Mouse (Mus musculus) neural tube, embryonic 12.5 days (tissue): ENCODE measurements at regions not wholly inside any gene's neighbourhood (a gene's known extent, or its start where the extent isn't known, plus 50 kb on each side); places are given as distances from the start of the nearest gene placed in this dataset.

Experiments
- ATAC-seq: fragments of 200-750 bp; cut with Nextera tagmentation; 2 replicates; pipeline ENCODE4 v1.8.0; 2017; ENCODE audit warnings: low read depth, mild to moderate bottlenecking, moderate TSS enrichment, moderate library complexity; ENCODE audit not compliant: low FRiP score
- H3K27ac ChIP-seq: fragments of 300-500 bp; sonication (generic); 2 replicates; pipeline ENCODE4 v1.5.1; 2016
- H3K27me3 ChIP-seq: fragments of 300-500 bp; sonication (generic); replicated peaks from 2 replicates; pipeline ENCODE4 v1.6.1; 2016; ENCODE audit warnings: mild to moderate bottlenecking
- H3K36me3 ChIP-seq: fragments of 300-500 bp; sonication (generic); 2 replicates; pipeline ENCODE4 v1.6.1; 2016; ENCODE audit warnings: mild to moderate bottlenecking
- H3K4me1 ChIP-seq: fragments of 300-500 bp; sonication (generic); 2 replicates; pipeline ENCODE4 v1.6.1; 2016
- H3K4me2 ChIP-seq: fragments of 300-500 bp; sonication (generic); replicated peaks from 2 replicates; pipeline ENCODE4 v1.6.1; 2016; ENCODE audit warnings: mild to moderate bottlenecking
- H3K4me3 ChIP-seq: fragments of 300-500 bp; sonication (generic); 2 replicates; pipeline ENCODE4 v1.5.1; 2016
- H3K9ac ChIP-seq: fragments of 300-500 bp; sonication (generic); 2 replicates; pipeline ENCODE4 v1.6.1; 2016; ENCODE audit warnings: mild to moderate bottlenecking
- H3K9me3 ChIP-seq: fragments of 300-500 bp; sonication (generic); 2 replicates; pipeline ENCODE4 v1.6.1; 2016; ENCODE audit warnings: mild to moderate bottlenecking
- WGBS: fragments of 180-500 bp; shearing (Covaris S2); methylation state at CpG from one replicate; pipeline ENCODE4 v1.1.7; 2016; 5-methylcytosine and 5-hydroxymethylcytosine counted together

- Histone ChIP-seq H3K4me2 (no peak overlapping the region), H3K9me3 (no peaks in the 10 kb centered on the region), H3K36me3 (no peaks in the 10 kb centered on the region), H3K27ac (no peak overlapping the region), H3K9ac (no peak overlapping the region), H3K27me3 (no peaks in the 10 kb centered on the region), H3K4me1 (no peaks in the 10 kb centered on the region), H3K4me3 (no peak overlapping the region)
- WGBS: 73% methylated on average over 4 of the region's 4 CpGs
- no peak for ATAC-seq
Measured at GRCm38 (mm10) chr8:8054224-8054916, 606.7 kb downstream of the Efnb2 start.

GRCm38 (mm10) chr8:8051186-8051585 lies 609.9 kb downstream of the Efnb2 start:
- Histone ChIP-seq H3K27me3 (no peaks in the 10 kb centered on the region), H3K9me3 (no peaks in the 10 kb centered on the region), H3K27ac (no peak overlapping the region), H3K9ac (no peak overlapping the region), H3K4me2 (no peak overlapping the region), H3K4me1 (no peaks in the 10 kb centered on the region), H3K4me3 (no peak overlapping the region), H3K36me3 (no peaks in the 10 kb centered on the region)
- no peak for ATAC-seq
- 50% methylated on average over 3 of the region's 3 CpGs for WGBS

- Histone ChIP-seq H3K4me1 (no peaks in the 10 kb centered on the region), H3K27me3 (no peaks in the 10 kb centered on the region), H3K9ac (no peak overlapping the region), H3K9me3 (no peaks in the 10 kb centered on the region), H3K36me3 (no peaks in the 10 kb centered on the region), H3K27ac (no peak overlapping the region), H3K4me3 (no peak overlapping the region), H3K4me2 (no peak overlapping the region)
- no peak for ATAC-seq
- 70% methylated on average over 3 of the region's 3 CpGs for WGBS
Measured at GRCm38 (mm10) chr8:8050778-8051177, 610.3 kb downstream of the Efnb2 start.

- Histone ChIP-seq H3K36me3 (no peaks in the 10 kb centered on the region), H3K27ac (no peak overlapping the region), H3K9ac (no peak overlapping the region), H3K4me3 (no peak overlapping the region), H3K4me2 (no peak overlapping the region), H3K9me3 (no peaks in the 10 kb centered on the region), H3K27me3 (no peaks in the 10 kb centered on the region), H3K4me1 (no peaks in the 10 kb centered on the region)
- 49% methylated on average over 1 of the region's 1 CpGs for WGBS
- ATAC-seq: no peak
Measured at GRCm38 (mm10) chr8:8044926-8045325, 616.1 kb downstream of the Efnb2 start.

GRCm38 (mm10) chr8:8044296-8044695 lies 616.7 kb downstream of the Efnb2 start:
- Histone ChIP-seq H3K4me1 (no peaks in the 10 kb centered on the region), H3K4me3 (no peak overlapping the region), H3K9ac (no peak overlapping the region), H3K36me3 (no peaks in the 10 kb centered on the region), H3K4me2 (no peak overlapping the region), H3K27ac (no peak overlapping the region), H3K9me3 (no peaks in the 10 kb centered on the region), H3K27me3 (no peaks in the 10 kb centered on the region)
- WGBS: 90% methylated on average over 2 of the region's 2 CpGs
- no peak for ATAC-seq

- no peak overlapping the region for H3K4me3 ChIP-seq
- no peaks in the 10 kb centered on the region for H3K36me3 ChIP-seq
- no peak overlapping the region for H3K9ac ChIP-seq
- no peak for ATAC-seq
- H3K27me3 ChIP-seq: no peaks in the 10 kb centered on the region
- WGBS: 46% methylated on average over 1 of the region's 1 CpGs
- no peak overlapping the region for H3K27ac ChIP-seq
- H3K9me3 ChIP-seq: no peaks in the 10 kb centered on the region
- H3K4me1 ChIP-seq: no peaks in the 10 kb centered on the region
- H3K4me2 ChIP-seq: no peak overlapping the region
Measured at GRCm38 (mm10) chr8:8037929-8038328, 623.1 kb downstream of the Efnb2 start.

- H3K36me3 ChIP-seq: no peaks in the 10 kb centered on the region
- H3K4me2 ChIP-seq: no peak overlapping the region
- 85% methylated on average over 4 of the region's 4 CpGs for WGBS
- no peak overlapping the region for H3K4me3 ChIP-seq
- no peak overlapping the region for H3K27ac ChIP-seq
- no peaks in the 10 kb centered on the region for H3K4me1 ChIP-seq
- H3K9me3 ChIP-seq: no peaks in the 10 kb centered on the region
- no peak overlapping the region for H3K9ac ChIP-seq
- no peaks in the 10 kb centered on the region for H3K27me3 ChIP-seq
- ATAC-seq: no peak
Measured at GRCm38 (mm10) chr8:8011151-8011550, 649.9 kb downstream of the Efnb2 start.

- Histone ChIP-seq H3K27ac (no peak overlapping the region), H3K4me2 (no peak overlapping the region), H3K27me3 (no peaks in the 10 kb centered on the region), H3K9ac (no peak overlapping the region), H3K36me3 (no peaks in the 10 kb centered on the region), H3K9me3 (no peaks in the 10 kb centered on the region), H3K4me3 (no peak overlapping the region), H3K4me1 (no peaks in the 10 kb centered on the region)
- ATAC-seq: no peak
- 60% methylated on average over 2 of the region's 2 CpGs for WGBS
Measured at GRCm38 (mm10) chr8:7994905-7995304, 666.1 kb downstream of the Efnb2 start.

GRCm38 (mm10) chr8:7988820-7989219 lies 672.2 kb downstream of the Efnb2 start:
- Histone ChIP-seq H3K4me3 (no peak overlapping the region), H3K27me3 (no peaks in the 10 kb centered on the region), H3K36me3 (no peaks in the 10 kb centered on the region), H3K9me3 (no peaks in the 10 kb centered on the region), H3K27ac (no peak overlapping the region), H3K9ac (no peak overlapping the region), H3K4me1 (no peaks in the 10 kb centered on the region), H3K4me2 (no peak overlapping the region)
- ATAC-seq: no peak
- WGBS: 78% methylated on average over 3 of the region's 3 CpGs

- WGBS: 80% methylated on average over 6 of the region's 6 CpGs
- H3K27ac ChIP-seq: no peak overlapping the region
- H3K9me3 ChIP-seq: no peaks in the 10 kb centered on the region
- H3K4me3 ChIP-seq: no peak overlapping the region
- ATAC-seq: no peak
- no peaks in the 10 kb centered on the region for H3K36me3 ChIP-seq
- no peaks in the 10 kb centered on the region for H3K27me3 ChIP-seq
- H3K4me1 ChIP-seq: no peaks in the 10 kb centered on the region
- no peak overlapping the region for H3K4me2 ChIP-seq
- H3K9ac ChIP-seq: no peak overlapping the region
Measured at GRCm38 (mm10) chr8:7977020-7977419, 684.0 kb downstream of the Efnb2 start.

GRCm38 (mm10) chr8:7973791-7974190 lies 687.3 kb downstream of the Efnb2 start:
- H3K36me3 ChIP-seq: no peaks in the 10 kb centered on the region
- no peaks in the 10 kb centered on the region for H3K9me3 ChIP-seq
- H3K27me3 ChIP-seq: no peaks in the 10 kb centered on the region
- H3K27ac ChIP-seq: no peak overlapping the region
- H3K4me1 ChIP-seq: no peaks in the 10 kb centered on the region
- H3K4me3 ChIP-seq: no peak overlapping the region
- no peak for ATAC-seq
- WGBS: 90% methylated on average over 4 of the region's 4 CpGs
- H3K4me2 ChIP-seq: no peak overlapping the region
- no peak overlapping the region for H3K9ac ChIP-seq

- H3K4me3 ChIP-seq: no peak overlapping the region
- no peak overlapping the region for H3K4me2 ChIP-seq
- H3K36me3 ChIP-seq: no peaks in the 10 kb centered on the region
- H3K27me3 ChIP-seq: no peaks in the 10 kb centered on the region
- H3K9ac ChIP-seq: no peak overlapping the region
- no peaks in the 10 kb centered on the region for H3K9me3 ChIP-seq
- no peak overlapping the region for H3K27ac ChIP-seq
- no peaks in the 10 kb centered on the region for H3K4me1 ChIP-seq
- 85% methylated on average over 2 of the region's 2 CpGs for WGBS
- no peak for ATAC-seq
Measured at GRCm38 (mm10) chr8:7964276-7964675, 696.8 kb downstream of the Efnb2 start.

GRCm38 (mm10) chr8:7956745-7957144 lies 704.3 kb downstream of the Efnb2 start:
- Histone ChIP-seq H3K4me1 (no peaks in the 10 kb centered on the region), H3K36me3 (no peaks in the 10 kb centered on the region), H3K9ac (no peak overlapping the region), H3K4me2 (no peak overlapping the region), H3K4me3 (no peak overlapping the region), H3K27ac (no peak overlapping the region), H3K9me3 (no peaks in the 10 kb centered on the region), H3K27me3 (no peaks in the 10 kb centered on the region)
- no peak for ATAC-seq
